Mouse (Mus musculus) embryonic facial prominence, embryonic 15.5 days (tissue): Measurements from ENCODE around the gene Myo1e. TPM values are rescaled to one million over a fixed set of nuclear protein-coding genes. Genes with fewer than 3 reads are reported as not detected.

Experiments
- ATAC-seq: fragments of 200-750 bp; cut with Nextera tagmentation; 2 replicates; pipeline ENCODE4 v1.8.0; 2017; ENCODE audit warnings: low read depth, moderate TSS enrichment; ENCODE audit not compliant: insufficient number of reproducible peaks, low FRiP score, low TSS enrichment
- H3K27ac ChIP-seq: fragments of 300-500 bp; sonication (generic); replicated peaks from 2 replicates; pipeline ENCODE4 v1.5.1; 2015; ENCODE audit warnings: mild to moderate bottlenecking, inconsistent platforms
- H3K27me3 ChIP-seq: fragments of 300-500 bp; sonication (generic); 2 replicates; pipeline ENCODE4 v1.6.1; 2015; ENCODE audit warnings: inconsistent platforms
- H3K36me3 ChIP-seq: fragments of 300-500 bp; sonication (generic); 2 replicates; pipeline ENCODE4 v1.6.1; 2015; ENCODE audit warnings: mild to moderate bottlenecking, inconsistent platforms
- H3K4me1 ChIP-seq: fragments of 300-500 bp; sonication (generic); 2 replicates; pipeline ENCODE4 v1.6.1; 2015; ENCODE audit warnings: inconsistent platforms
- H3K4me2 ChIP-seq: fragments of 300-500 bp; sonication (generic); replicated peaks from 2 replicates; pipeline ENCODE4 v1.6.1; 2015; ENCODE audit warnings: mild to moderate bottlenecking, inconsistent platforms
- H3K4me3 ChIP-seq: fragments of 300-500 bp; sonication (generic); replicated peaks from 2 replicates; pipeline ENCODE4 v1.5.1; 2015; ENCODE audit warnings: mild to moderate bottlenecking, inconsistent platforms
- H3K9ac ChIP-seq: fragments of 300-500 bp; sonication (generic); 2 replicates; pipeline ENCODE4 v1.6.1; 2015; ENCODE audit warnings: inconsistent platforms
- H3K9me3 ChIP-seq: fragments of 300-500 bp; sonication (generic); replicated peaks from 2 replicates; pipeline ENCODE4 v1.6.1; 2016; ENCODE audit warnings: inconsistent platforms
- WGBS: fragments of 180-500 bp; shearing (Covaris S2); methylation state at CpG from one replicate; pipeline ENCODE4 v1.1.7; 2015; 5-methylcytosine and 5-hydroxymethylcytosine counted together
- polyA plus RNA-seq: library from polyadenylated mRNA; unstranded; fragments of >200 nt; fragmentation: Nextera tagmentation; extraction: Ambion mirVana; gene quantifications from 2 replicates; pipeline ENCODE4 v1.2.1, GENCODE M21; 2015

Gene Myo1e
- polyA plus RNA-seq, 1 experiment from 2014 or later = 26.4 TPM

DNA sequence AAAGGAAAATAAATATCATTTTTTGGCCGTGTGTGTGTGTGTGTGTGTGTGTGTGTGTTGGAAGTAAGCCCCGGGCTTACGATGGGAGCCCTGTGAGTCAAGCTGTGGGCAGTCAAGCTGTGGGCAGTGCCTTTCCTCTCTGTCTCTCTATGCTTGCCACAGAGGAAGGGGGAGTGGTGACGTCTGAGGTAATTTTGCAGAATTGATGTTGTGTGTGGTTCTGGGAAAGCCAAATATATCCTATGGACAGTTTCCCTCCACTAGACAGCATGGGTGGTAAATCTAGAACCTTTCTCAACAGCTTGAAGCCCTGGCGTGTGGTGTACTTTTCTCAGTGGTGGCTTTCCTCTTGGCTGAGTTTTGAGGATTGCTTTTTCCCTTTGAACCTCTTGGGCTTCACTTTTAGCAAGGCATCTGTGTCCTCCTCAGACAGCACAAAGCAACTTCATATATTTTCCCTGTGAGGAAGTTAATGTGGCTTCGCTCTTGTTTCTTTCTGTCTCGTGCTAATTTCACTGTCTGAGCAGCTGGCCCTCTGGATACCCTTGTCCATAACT lies 77.5 kb downstream of the Myo1e start:
- H3K4me2 ChIP-seq = no peak overlapping the region
- ATAC-seq = no peak; the same call in 1 of the 2 replicates
- no peaks in the 10 kb centered on the region for H3K36me3 ChIP-seq
- WGBS = 65% methylated on average over 7 of the region's 7 CpGs
- no peak overlapping the region for H3K4me3 ChIP-seq
- no peaks in the 10 kb centered on the region for H3K9me3 ChIP-seq
- no peaks in the 10 kb centered on the region for H3K27me3 ChIP-seq
- H3K27ac ChIP-seq = no peak overlapping the region
- no peak overlapping the region for H3K9ac ChIP-seq
- 0 out of 2 replicates have a peak, but pooled peaks cover 3% of the 10 kb centered on the region for H3K4me1 ChIP-seq

DNA sequence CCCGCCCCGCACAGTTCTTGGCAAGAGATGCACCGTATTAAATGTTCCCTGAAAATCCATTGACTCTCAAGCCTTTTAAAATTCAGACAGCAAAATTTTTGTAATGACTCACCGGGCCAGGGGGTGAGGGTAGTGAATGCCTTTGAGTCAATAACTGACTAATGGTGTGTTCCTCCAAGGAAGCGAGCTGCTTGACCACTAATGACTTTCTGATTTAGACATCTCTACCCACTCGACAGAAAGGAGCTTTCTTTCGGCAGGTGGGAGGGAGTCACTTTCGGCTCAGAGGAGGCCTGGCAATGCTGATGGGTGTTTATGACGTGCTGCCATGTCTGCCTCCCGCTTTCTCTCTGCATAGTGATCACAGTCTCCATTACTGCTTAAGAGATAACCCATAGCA lies 83.6 kb downstream of the Myo1e start:
- H3K27ac ChIP-seq = no peak overlapping the region
- H3K4me2 ChIP-seq = no peak overlapping the region
- H3K9ac ChIP-seq = no peak overlapping the region
- no peak for ATAC-seq
- no peak overlapping the region for H3K4me3 ChIP-seq
- 66% methylated on average over 10 of the region's 10 CpGs for WGBS
- no peaks in the 10 kb centered on the region for H3K36me3 ChIP-seq
- H3K9me3 ChIP-seq = no peaks in the 10 kb centered on the region
- H3K27me3 ChIP-seq = no peaks in the 10 kb centered on the region
- H3K4me1 ChIP-seq = 0 out of 2 replicates have a peak, but pooled peaks cover 4% of the 10 kb centered on the region

DNA sequence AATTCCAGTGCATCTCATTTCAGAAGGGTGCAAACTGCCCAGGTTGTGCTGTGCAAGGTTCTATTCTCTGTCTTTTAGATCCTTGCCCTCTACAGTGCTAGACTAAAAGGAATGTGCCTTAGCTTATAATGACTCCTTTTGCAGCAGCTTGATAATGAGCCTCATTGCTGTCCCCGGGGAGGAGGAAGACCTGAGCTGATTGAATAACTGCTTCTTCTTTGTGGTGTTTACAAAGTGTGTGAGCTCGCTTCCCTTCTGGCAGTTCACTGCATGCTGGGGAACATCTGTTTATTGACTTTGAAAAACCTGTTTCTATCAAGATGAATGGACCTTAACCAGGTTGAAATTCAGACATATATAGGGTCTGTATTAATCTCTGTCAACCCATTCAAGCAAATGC lies 89.8 kb downstream of the Myo1e start:
- 21% methylated on average over 2 of the region's 2 CpGs for WGBS
- ATAC-seq = no peak

DNA sequence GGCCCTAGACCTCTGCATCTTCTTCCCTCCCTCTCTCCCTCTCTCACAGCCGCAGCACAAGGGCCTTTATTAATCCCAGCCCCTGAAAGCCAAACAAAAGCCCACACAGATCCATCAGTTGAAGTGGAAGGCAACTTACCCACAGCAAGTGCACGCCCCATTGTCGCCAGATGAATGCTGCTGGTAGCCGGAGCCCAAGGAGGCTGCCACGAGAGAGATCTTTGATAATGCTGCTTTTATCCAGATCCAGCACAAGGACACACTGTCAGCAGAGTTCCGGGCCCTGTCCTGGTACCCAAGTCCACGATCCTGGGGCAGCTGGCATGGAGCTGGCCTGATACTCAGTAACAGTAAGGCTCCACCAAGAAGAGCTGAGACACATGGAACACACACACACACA lies 91.1 kb downstream of the Myo1e start:
- 39% methylated on average over 7 of the region's 7 CpGs for WGBS
- no peak for ATAC-seq

More for the DNA sequence above, 89.8 kb downstream of the Myo1e start:
- no peaks in the 10 kb centered on the region for H3K4me1 ChIP-seq
- H3K9me3 ChIP-seq = no peaks in the 10 kb centered on the region
- peaks cover 13% of the 10 kb centered on the region for H3K36me3 ChIP-seq
- H3K27ac ChIP-seq = no peak overlapping the region
- no peaks in the 10 kb centered on the region for H3K27me3 ChIP-seq
- no peak overlapping the region for H3K9ac ChIP-seq
- H3K4me3 ChIP-seq = no peak overlapping the region
- H3K4me2 ChIP-seq = no peak overlapping the region

DNA sequence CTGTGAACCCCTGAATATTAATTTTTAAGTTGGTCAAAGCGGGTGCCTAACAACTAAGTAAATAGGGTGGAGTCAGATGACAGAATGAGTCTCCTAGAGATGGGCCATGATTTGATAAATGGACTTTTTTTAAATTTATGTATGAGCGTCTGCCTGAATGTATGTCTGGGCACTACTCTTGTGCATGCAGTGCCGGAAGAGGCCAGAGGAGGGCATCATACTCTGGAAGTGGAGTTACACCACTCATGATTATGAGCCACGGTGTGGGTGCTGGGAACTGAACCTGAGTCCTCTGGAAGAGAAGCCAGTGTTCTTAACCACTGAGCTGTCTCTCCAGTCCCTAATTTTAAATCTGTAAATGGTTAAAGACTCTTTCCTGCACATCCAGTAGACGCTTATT lies 93.6 kb downstream of the Myo1e start:
- Histone ChIP-seq H3K9ac (no peak overlapping the region), H3K4me2 (no peak overlapping the region), H3K4me1 (no peaks in the 10 kb centered on the region), H3K36me3 (peaks cover 22% of the 10 kb centered on the region), H3K4me3 (no peak overlapping the region), H3K27ac (peak overlapping the region; percentile 85), H3K9me3 (no peaks in the 10 kb centered on the region), H3K27me3 (no peaks in the 10 kb centered on the region)
- WGBS = 87% methylated on average over 5 of the region's 5 CpGs
- ATAC-seq = no peak

More for the DNA sequence above, 91.1 kb downstream of the Myo1e start:
- Histone ChIP-seq H3K27me3 (no peaks in the 10 kb centered on the region), H3K4me1 (no peaks in the 10 kb centered on the region), H3K36me3 (peaks cover 22% of the 10 kb centered on the region), H3K9me3 (no peaks in the 10 kb centered on the region), H3K9ac (no peak overlapping the region), H3K4me2 (no peak overlapping the region), H3K4me3 (no peak overlapping the region), H3K27ac (no peak overlapping the region)

DNA sequence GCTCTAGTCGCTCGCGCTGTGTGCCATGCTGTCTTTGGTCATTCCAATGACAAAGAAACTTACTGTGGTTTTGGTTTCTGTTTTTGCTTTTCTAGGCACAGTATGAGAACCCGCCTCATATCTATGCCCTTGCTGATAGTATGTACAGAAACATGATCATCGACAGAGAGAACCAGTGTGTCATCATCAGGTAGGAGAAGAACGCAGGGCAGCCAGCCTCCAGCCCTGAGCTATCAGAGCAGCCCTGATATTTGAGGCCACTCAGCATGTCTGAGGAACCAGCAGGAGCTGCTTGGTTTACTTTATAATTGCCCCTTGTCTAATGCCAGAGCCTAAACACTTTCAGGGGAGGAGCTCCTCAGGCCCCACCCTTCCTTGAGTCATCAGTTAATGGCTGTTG lies 94.4 kb downstream of the Myo1e start:
- Histone ChIP-seq H3K36me3 (peaks cover 22% of the 10 kb centered on the region), H3K27me3 (no peaks in the 10 kb centered on the region), H3K27ac (peak overlapping the region; percentile 85), H3K4me2 (no peak overlapping the region), H3K9ac (no peak overlapping the region), H3K9me3 (no peaks in the 10 kb centered on the region), H3K4me3 (no peak overlapping the region), H3K4me1 (no peaks in the 10 kb centered on the region)
- ATAC-seq = no peak
- 74% methylated on average over 6 of the region's 6 CpGs for WGBS

DNA sequence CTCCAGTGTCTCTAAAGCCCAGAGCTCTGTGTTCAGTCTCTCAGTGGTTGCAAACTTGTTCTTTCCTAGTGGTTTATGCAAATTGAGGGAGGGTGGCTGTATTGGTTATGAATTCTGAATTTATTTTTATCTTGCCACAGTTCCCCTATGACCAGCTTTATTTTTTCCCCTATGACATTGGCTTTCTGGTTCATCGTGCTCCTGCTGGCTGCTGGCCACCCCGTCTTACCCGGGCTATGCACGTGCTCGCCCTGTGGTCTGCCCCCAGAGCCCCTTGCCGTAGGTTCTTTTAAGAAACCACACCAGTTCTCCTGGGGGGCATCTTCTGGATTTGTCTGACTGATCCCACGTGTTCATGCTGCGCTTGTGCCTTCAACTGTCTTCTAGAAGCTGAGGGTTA lies 97.8 kb downstream of the Myo1e start:
- Histone ChIP-seq H3K27me3 (no peaks in the 10 kb centered on the region), H3K36me3 (peaks cover 14% of the 10 kb centered on the region), H3K9me3 (no peaks in the 10 kb centered on the region), H3K4me1 (0 out of 2 replicates have a peak, but pooled peaks cover 7% of the 10 kb centered on the region), H3K4me2 (no peak overlapping the region), H3K9ac (no peak overlapping the region), H3K4me3 (no peak overlapping the region), H3K27ac (no peak overlapping the region)
- ATAC-seq = no peak
- 78% methylated on average over 8 of the region's 8 CpGs for WGBS

DNA sequence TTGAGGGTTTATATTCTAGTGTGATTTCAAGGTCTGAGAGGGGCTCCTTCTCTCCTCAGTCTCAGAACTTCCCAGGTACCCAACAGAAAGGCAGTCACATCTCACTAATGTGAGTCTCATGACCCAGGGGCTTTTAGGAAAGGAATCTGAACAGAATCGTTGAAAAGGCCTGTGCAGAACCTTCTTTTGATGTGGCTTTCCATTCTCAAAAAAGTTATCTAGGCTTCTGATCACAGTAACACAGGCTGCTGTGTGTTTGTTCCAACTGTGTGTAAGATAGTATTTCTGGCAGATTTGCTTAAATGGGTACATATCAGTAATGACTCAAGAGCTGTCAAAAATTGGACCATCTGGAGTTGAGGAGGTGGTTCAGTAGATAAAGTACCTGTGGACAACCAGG lies 102.9 kb downstream of the Myo1e start:
- Histone ChIP-seq H3K27me3 (no peaks in the 10 kb centered on the region), H3K27ac (no peak overlapping the region), H3K4me2 (no peak overlapping the region), H3K9me3 (no peaks in the 10 kb centered on the region), H3K4me1 (0 out of 2 replicates have a peak, but pooled peaks cover 7% of the 10 kb centered on the region), H3K4me3 (no peak overlapping the region), H3K36me3 (no peaks in the 10 kb centered on the region), H3K9ac (no peak overlapping the region)
- WGBS = 33% methylated on average over 1 of the region's 1 CpGs
- ATAC-seq = no peak

DNA sequence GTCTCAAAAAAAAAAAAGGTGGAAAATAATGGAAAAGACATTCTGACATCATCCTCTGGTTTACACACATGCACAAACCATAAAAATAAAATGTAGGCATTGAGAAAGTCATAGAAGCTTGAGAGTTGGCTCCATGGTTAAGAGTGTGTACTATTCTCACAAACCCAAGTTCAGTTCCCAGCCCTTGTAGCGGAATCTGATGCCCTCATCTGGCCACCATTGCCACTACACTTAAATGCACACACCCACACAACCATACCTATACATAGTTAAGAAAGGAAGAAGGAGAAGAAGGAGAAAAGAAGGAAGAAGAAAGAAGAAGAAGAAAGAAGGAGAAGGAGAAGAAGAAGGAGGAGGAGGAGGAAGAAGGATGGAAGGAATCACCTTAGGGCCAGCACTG lies 106.9 kb downstream of the Myo1e start:
- no peak overlapping the region for H3K9ac ChIP-seq
- H3K27ac ChIP-seq = no peak overlapping the region
- no peak overlapping the region for H3K4me3 ChIP-seq
- no peaks in the 10 kb centered on the region for H3K36me3 ChIP-seq
- H3K27me3 ChIP-seq = no peaks in the 10 kb centered on the region
- 90% methylated on average over 1 of the region's 1 CpGs for WGBS
- H3K4me2 ChIP-seq = no peak overlapping the region
- no peaks in the 10 kb centered on the region for H3K9me3 ChIP-seq
- H3K4me1 ChIP-seq = no peaks in the 10 kb centered on the region
- no peak for ATAC-seq

DNA sequence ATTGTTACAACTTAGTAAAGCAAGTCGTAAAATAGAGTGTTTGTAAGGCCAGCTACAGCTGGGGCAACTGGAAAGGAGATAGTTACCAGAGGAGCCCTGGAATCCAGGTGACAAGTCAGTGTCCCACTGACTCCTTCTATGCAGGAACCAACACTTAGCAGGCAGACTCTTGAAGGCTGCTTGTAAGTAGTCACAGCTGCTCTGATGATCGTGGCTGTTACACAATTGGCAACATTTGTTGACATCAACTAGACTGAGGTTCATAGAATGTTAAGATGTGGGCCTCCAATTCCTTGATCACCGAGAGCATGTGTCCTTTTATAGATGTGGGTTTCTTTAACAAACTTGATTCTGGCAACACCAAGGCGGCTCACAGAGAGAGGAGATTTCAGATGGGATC lies 108.0 kb downstream of the Myo1e start:
- Histone ChIP-seq H3K27me3 (no peaks in the 10 kb centered on the region), H3K9ac (no peak overlapping the region), H3K4me1 (no peaks in the 10 kb centered on the region), H3K4me3 (no peak overlapping the region), H3K4me2 (no peak overlapping the region), H3K27ac (no peak overlapping the region), H3K9me3 (no peaks in the 10 kb centered on the region), H3K36me3 (no peaks in the 10 kb centered on the region)
- WGBS = 53% methylated on average over 4 of the region's 4 CpGs
- no peak for ATAC-seq

DNA sequence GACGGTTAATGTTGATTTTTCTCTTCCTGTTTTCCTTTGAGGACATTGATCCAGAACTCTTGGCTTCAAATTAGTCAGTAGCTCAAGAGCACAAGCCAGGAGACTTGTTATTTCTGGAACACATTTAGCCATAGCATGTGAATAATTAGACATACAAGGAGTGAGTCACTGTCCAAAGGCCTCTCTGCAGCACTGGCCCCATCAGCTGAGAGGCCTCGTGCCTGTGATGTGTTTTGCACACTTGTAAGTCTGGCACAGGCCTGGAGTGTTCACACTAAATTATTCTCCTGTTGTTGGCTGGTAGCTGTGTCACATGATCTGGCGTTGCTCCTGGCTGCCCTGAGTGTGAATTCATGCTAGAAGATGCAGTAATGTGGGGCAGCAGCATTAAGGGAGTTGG lies 111.5 kb downstream of the Myo1e start:
- ATAC-seq = no peak
- Histone ChIP-seq H3K4me3 (no peak overlapping the region), H3K9ac (no peak overlapping the region), H3K27me3 (no peaks in the 10 kb centered on the region), H3K4me2 (no peak overlapping the region), H3K4me1 (no peaks in the 10 kb centered on the region), H3K27ac (no peak overlapping the region), H3K9me3 (no peaks in the 10 kb centered on the region), H3K36me3 (peaks cover 2% of the 10 kb centered on the region; the same call in 1 of the 2 replicates)
- 40% methylated on average over 3 of the region's 3 CpGs for WGBS

DNA sequence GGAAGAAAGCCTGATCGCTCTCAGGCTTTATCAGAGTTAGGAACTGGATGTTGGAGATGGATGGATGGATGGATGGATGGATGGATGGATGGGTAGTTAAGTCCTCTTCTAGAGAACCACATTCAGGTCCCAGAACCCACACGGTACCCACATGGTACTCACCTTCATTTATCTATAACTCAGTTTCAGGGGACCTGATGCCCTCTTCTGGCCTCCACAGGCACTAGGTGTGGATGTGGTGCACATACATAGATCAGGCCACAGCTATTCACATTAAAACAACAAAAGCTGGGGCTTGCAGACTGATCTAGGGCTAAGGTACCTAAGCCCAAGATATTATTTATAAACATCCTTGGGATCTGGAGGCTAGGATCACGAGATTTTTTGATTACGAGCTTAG lies 117.2 kb downstream of the Myo1e start:
- Histone ChIP-seq H3K36me3 (peaks cover 42% of the 10 kb centered on the region), H3K27me3 (no peaks in the 10 kb centered on the region), H3K9me3 (no peaks in the 10 kb centered on the region), H3K4me3 (no peak overlapping the region), H3K4me2 (no peak overlapping the region), H3K9ac (no peak overlapping the region), H3K4me1 (no peaks in the 10 kb centered on the region), H3K27ac (no peak overlapping the region)
- no peak for ATAC-seq
- WGBS = 90% methylated on average over 4 of the region's 4 CpGs
